Mouse (Mus musculus): ENCODE results near the gene Styxl1. TPM values are rescaled to one million over a fixed set of nuclear protein-coding genes. Genes with fewer than 3 reads are reported as not detected.

Gene Styxl1
- total RNA-seq (2021), result not detected

DNA sequence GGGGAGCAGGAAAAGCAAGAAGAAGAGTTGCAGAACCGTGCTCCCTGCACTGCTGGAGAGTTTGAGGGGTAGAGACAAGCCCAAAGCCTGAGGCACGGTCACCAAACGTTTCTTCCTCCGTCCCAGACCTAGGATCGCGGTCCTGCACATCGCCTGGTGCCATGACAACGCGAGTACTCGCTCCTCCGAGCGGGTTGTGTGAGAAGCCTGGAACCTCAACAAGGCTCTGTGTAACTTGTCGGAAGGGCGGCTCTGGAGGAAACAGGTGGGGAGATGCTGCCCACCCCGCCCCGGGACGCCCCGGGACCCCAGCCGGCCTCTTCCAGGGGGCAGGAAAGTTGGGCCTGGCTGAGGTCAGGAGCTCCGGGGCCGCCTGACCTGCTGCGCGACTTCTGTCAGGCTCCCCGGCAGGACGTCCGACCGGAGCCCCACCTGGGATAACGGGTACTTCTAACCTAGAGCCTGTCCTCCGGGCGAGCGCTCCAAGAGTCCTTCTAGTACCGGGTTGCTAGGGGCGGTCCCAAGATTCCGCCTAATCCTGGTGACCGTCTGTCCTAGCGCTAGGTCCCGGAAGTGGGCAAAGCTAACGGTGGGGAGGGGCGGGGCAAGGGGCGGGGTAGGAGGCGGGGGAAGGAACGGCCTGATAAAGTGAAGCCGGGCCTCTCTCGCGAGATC is at the start of gene Styxl1:
Gene Styxl1, minus strand, starts transcription at position 590 of the 675 bp plus-strand sequence.
- intact Hi-C loops (cut with DNase I), result loop anchor here (1.0 to 5.0 kb wide), 3 partner anchors 89 to 386 kb away; partner anchors contain the start of gene Pom121
- DNase-seq, result no peak

- no peak for DNase-seq
Measured at GRCm38 (mm10) chr5:135826225-135826624, 48.0 kb upstream of the Styxl1 start.

GRCm38 (mm10) chr5:135824517-135824916 is 46.3 kb upstream of the Styxl1 start:
- intact Hi-C loops (cut with DNase I), result no loop called here

More at GRCm38 (mm10) chr5:135826225-135826624, 48.0 kb upstream of the Styxl1 start:
- intact Hi-C loops (cut with DNase I), result no loop called here

GRCm38 (mm10) chr5:135822316-135822944 is 44.2 kb upstream of the Styxl1 start:
- intact Hi-C loops (cut with DNase I), result no loop called here
- no peak for DNase-seq

More at GRCm38 (mm10) chr5:135824517-135824916, 46.3 kb upstream of the Styxl1 start:
- no peak for DNase-seq

- no peak for DNase-seq
- intact Hi-C loops (cut with DNase I), result no loop called here
Measured at GRCm38 (mm10) chr5:135818491-135818890, 40.3 kb upstream of the Styxl1 start.

- intact Hi-C loops (cut with DNase I), result no loop called here
- DNase-seq, result no peak
Measured at GRCm38 (mm10) chr5:135812991-135813390, 34.8 kb upstream of the Styxl1 start.

DNA sequence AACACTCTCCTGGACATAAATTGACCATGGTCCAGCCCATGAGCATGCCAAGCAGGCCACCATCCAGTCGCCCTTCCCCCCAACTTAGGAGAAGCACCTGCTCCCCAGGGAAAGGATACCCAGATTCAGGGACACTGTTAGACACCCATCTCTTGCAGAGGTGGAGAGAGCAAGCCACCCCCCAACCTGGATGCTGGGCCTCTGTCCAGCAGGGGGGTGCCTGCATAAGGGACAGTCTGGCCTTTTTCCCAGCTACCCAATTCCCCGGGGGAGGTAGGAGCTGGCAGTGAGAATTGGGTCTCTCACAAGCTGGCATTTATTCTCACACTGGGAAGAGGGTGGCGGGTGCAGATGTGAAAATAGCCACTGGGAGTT is 29.1 kb upstream of the Styxl1 start:
- DNase-seq, result no peak
- intact Hi-C loops (cut with DNase I), result no loop called here

GRCm38 (mm10) chr5:135806555-135807262 is 28.5 kb upstream of the Styxl1 start, which contains the start of gene Srrm3:
Srrm3 (plus strand) TSS chr5:135806890.
- intact Hi-C loops (cut with DNase I), result loop anchor here (1.0 kb wide), 1 partner anchor 12 kb away; no protein-coding TSS in a partner anchor
- DNase-seq, result peak; percentile 89 to 95

- intact Hi-C loops (cut with DNase I), result no loop called here
- DNase-seq, result no peak
Measured at GRCm38 (mm10) chr5:135804735-135805134, 26.6 kb upstream of the Styxl1 start.

DNA sequence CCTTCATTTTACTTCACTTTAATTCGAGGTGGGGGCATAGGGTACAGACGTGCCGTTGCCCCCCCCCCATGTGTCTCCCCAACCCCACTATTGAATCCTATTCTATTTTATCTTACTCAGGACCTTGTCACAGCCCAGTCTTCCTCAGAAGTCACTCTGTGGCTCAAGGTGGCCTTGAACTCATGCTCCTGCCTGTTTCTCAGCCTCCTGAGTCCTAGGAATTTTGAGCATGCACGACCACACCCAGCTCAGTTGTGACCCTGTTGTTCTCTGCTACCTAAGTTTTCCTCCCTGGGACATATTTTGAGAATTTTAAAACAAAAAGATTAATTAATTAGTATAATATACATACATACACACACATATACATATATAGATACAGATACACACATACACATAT is 25.5 kb upstream of the Styxl1 start:
- no peak for DNase-seq
- intact Hi-C loops (cut with DNase I), result no loop called here

DNA sequence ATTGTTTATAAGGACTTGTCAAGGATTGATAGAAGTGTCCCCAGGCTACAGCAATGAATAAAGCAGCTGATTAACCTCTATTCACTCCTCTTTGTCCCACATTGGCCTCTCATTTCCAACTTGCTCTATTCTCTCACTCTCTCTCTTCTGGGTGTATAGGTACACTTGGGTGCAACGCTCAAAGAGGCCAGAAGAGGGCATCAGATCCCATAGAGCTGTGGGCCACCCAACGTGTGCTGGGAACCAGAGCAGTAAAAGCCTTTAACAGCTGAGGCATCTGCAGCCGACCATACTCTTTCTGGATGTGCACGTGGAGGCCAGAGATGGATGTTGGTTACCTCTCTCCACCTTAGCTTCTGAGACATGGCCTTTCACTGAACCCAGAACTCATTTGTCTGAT is 24.9 kb upstream of the Styxl1 start:
- no peak for DNase-seq
- intact Hi-C loops (cut with DNase I), result no loop called here

- intact Hi-C loops (cut with DNase I), result no loop called here
- DNase-seq, result no peak
Measured at GRCm38 (mm10) chr5:135802641-135803040, 24.5 kb upstream of the Styxl1 start.

GRCm38 (mm10) chr5:135800927-135801326 is 22.7 kb upstream of the Styxl1 start:
- no peak for DNase-seq

GRCm38 (mm10) chr5:135799746-135800145 is 21.6 kb upstream of the Styxl1 start:
- intact Hi-C loops (cut with DNase I), result no loop called here
- no peak for DNase-seq

More at GRCm38 (mm10) chr5:135800927-135801326, 22.7 kb upstream of the Styxl1 start:
- intact Hi-C loops (cut with DNase I), result no loop called here

GRCm38 (mm10) chr5:135794859-135795181 is 16.6 kb upstream of the Styxl1 start:
- intact Hi-C loops (cut with DNase I), result loop anchor here (1.0 kb wide), 2 partner anchors 11 to 60 kb away; partner anchors contain the start of gene Srrm3
- DNase-seq, result no peak

GRCm38 (mm10) chr5:135793996-135794858 is 16.0 kb upstream of the Styxl1 start:
- DNase-seq, result peak; percentile 90 to 94
- intact Hi-C loops (cut with DNase I), result loop anchor here (1.0 kb wide), 2 partner anchors 12 to 61 kb away; partner anchors contain the start of gene Srrm3

DNA sequence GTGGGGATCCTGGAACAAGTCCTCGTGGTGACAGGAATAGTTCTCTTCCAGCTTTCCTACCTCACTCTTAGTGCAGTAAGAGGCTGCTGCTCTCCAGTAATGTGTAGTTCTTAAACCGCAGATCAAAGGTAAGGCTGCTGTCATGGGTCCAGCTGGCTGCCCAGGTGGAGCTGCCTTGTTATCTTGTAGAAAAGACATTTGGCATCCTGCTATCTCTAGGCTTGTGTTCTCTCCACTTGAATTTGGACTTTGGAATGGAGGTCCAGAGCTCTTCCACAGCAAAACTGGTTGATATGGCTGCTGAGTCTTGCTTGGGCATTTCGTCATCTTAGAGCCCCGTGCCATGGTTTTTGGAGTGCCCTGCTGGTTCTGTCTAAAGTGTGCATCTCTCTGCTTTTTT is 4.7 kb upstream of the Styxl1 start:
- intact Hi-C loops (cut with DNase I), result no loop called here

DNA sequence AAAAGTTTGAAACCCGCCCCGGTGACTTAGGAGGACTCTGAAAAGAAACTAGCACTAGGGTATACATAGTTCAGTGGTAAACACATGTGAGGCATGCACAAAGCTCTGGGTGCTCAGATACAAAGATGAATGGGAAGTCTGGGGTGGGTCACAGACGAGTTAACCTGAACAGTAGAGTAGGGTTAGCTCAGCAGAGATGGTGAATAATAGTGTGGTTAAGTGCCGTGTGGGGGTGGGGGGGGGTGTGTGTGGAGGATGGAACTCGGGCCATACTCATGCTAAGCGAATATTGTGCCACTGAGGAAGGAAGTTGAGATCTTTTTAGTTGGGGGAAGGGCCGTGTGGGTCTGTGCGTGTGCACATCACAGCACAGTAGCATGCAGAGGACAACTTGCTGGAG is 2.1 kb upstream of the Styxl1 start:
- DNase-seq, result no peak
- intact Hi-C loops (cut with DNase I), result no loop called here

More for the DNA sequence above, 4.7 kb upstream of the Styxl1 start:
- no peak for DNase-seq

DNA sequence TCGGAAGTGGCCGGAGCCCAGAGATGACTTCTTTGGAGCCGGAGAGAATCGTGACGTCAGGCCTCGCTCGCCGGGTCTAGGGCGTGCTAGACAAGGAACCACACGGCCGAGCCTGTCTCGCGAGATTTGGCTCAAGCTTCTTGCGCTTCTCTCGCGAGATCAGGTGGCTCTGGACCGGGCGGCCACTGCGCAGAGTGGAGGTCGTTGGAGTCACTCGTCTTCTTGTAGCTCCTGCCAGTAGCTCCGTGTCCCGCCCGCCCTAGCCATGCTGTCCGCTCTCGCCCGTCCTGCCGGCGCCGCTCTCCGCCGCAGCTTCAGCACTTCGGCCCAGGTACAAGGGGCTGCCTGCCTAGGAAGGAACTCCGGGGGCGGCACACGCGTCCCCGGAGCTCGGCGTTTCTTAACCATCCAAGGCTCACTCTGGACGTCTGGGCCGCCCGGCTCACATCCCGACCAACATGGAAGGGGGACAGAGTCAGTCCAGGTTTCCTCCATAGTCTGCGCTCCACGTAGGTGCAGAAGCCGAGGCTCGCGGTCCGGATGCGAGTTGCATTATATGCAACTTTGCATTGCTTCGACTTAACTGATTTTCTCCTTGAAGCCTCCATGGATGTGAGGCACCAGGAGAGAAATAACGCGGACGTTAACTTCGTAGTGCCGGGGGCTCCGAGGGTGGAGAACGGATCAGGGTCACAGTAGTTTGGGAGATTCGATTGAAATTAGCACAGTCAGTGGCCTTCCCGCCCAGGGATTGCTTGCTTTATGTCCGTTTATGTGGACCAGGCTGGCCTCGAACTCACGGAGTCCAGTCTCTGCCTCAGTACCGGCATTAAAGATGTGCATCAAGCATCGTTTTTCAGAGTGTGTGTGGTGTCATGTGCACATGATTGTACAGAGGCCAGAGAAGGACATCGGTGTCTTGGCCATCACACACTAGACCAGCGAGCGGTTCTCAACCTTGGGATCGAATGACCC is 573 bp upstream of the Styxl1 start, which contains the start of gene Mdh2:
Gene Mdh2, plus strand, starts transcription at position 10 of the 975 bp plus-strand sequence.
- DNase-seq, result peak; percentile 98 to 99
- intact Hi-C loops (cut with DNase I), result loop anchor here (1.0 to 5.0 kb wide), 2 partner anchors 147 to 386 kb away; partner anchors contain the start of gene Pom121

All from heart, postnatal 36 days (tissue).